Mouse (Mus musculus): ENCODE results near the gene Gfra1.

DNA sequence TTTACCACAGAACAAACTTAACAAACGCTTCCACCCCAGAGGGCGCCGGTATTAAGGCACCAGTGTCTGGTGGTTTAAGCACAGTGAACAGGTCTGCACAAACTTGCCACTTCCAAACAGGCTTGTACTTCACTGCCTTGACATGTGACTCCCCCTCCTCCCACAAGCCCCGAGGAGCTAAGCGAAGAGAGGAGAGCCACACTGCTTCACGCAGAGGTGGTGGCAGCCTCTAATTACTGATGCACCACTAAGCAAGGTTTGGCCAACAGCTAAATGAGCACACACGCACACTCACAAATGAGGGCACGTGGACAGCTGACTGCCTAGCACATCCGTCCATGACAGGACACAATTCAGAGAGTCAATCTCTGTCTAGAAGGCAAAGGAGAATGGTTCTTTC, 91.0 kb downstream of the Gfra1 start:
- TF ChIP-seq ZC3H11A (IDR thresholded peaks at IDR 0.05; ENCODE audit: borderline replicate concordance, low read depth, low read length) (no peak), ZNF384 (IDR thresholded peaks at IDR 0.05; ENCODE audit: low read depth, low read length) (no peak)
